Mouse (Mus musculus) neural tube, embryonic 15.5 days (tissue): Measurements from ENCODE around the gene Bhlhe40. TPM values are rescaled to one million over a fixed set of nuclear protein-coding genes. Genes with fewer than 3 reads are reported as not detected.

ENCODE experiments used
- ATAC-seq: fragments of 200-750 bp; cut with Nextera tagmentation; 2 replicates; pipeline ENCODE4 v1.8.0; 2017; ENCODE audit warnings: mild to moderate bottlenecking, moderate TSS enrichment, moderate library complexity; ENCODE audit not compliant: low FRiP score
- H3K27ac ChIP-seq: fragments of 300-500 bp; sonication (generic); replicated peaks from 2 replicates; pipeline ENCODE4 v1.5.1; 2015; ENCODE audit warnings: mild to moderate bottlenecking, inconsistent platforms
- H3K27me3 ChIP-seq: fragments of 300-500 bp; sonication (generic); replicated peaks from 2 replicates; pipeline ENCODE4 v1.6.1; 2015; ENCODE audit warnings: inconsistent platforms
- H3K36me3 ChIP-seq: fragments of 300-500 bp; sonication (generic); 2 replicates; pipeline ENCODE4 v1.6.1; 2015; ENCODE audit warnings: inconsistent platforms
- H3K4me1 ChIP-seq: fragments of 300-500 bp; sonication (generic); 2 replicates; pipeline ENCODE4 v1.6.1; 2015; ENCODE audit warnings: inconsistent platforms
- H3K4me2 ChIP-seq: fragments of 300-500 bp; sonication (generic); 2 replicates; pipeline ENCODE4 v1.6.1; 2015; ENCODE audit warnings: inconsistent platforms, mild to moderate bottlenecking, moderate library complexity
- H3K4me3 ChIP-seq: fragments of 300-500 bp; sonication (generic); replicated peaks from 2 replicates; pipeline ENCODE4 v1.5.1; 2015; ENCODE audit warnings: mild to moderate bottlenecking, inconsistent platforms
- H3K9ac ChIP-seq: fragments of 300-500 bp; sonication (generic); replicated peaks from 2 replicates; pipeline ENCODE4 v1.6.1; 2015; ENCODE audit warnings: mild to moderate bottlenecking, inconsistent platforms
- H3K9me3 ChIP-seq: fragments of 300-500 bp; sonication (generic); replicated peaks from 2 replicates; pipeline ENCODE4 v1.6.1; 2016; ENCODE audit warnings: inconsistent platforms
- WGBS: fragments of 180-500 bp; shearing (Covaris S2); methylation state at CpG from one replicate; pipeline ENCODE4 v1.1.7; 2015; ENCODE audit warnings: mixed read lengths; 5-methylcytosine and 5-hydroxymethylcytosine counted together
- polyA plus RNA-seq: library from polyadenylated mRNA; unstranded; fragments of >200 nt; fragmentation: Nextera tagmentation; extraction: Ambion mirVana; gene quantifications from 2 replicates; pipeline ENCODE4 v1.2.1, GENCODE M21; 2015

Bhlhe40 gene
- polyA plus RNA-seq, 1 experiment from 2014 or later = 5.3 TPM

DNA sequence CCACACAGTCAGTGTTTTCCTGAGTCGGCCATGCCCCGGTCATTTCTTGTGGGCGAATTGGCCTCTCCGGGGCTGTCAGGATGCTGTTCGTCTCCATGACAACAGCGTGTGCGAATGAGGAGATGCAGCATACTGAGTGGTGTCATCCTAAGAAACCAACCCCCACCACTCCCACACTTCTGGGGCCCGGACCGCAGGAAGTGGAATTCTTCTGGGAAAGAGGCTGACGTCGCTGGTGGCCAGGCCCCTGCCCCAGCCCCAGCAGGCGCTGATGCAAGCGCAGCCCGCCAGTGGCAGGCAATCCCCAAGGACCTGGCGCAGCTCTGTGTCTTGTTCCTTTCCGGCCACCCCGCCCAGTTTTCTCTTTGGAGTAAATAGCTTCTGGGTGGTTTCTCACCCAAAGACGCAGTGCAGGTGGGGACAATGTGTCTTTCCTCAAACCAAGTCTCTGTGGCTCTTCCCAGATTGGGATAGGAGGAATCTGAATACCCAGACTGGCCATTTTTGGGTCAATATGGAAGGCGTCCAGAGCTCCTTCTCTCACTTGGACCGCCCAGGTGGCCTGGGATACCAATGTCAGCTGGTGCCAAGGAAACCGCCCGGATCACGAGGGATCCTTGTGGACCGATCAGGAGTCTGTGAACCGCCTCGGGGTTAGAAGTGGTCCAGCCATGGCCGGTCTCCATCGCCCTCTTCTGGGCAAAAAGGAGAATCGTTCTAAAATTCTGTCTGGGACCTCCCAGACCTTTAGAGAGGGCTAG lies 49.2 kb downstream of the Bhlhe40 start:
- no peaks in the 10 kb centered on the region for H3K36me3 ChIP-seq
- peak overlapping the region; percentile 99 for H3K4me2 ChIP-seq
- 1% methylated on average over 29 of the region's 29 CpGs for WGBS
- peak; percentile 95 for ATAC-seq
- H3K27ac ChIP-seq = peak overlapping the region; percentile 79
- H3K4me3 ChIP-seq = peak overlapping the region; percentile 50
- H3K9ac ChIP-seq = peak overlapping the region; percentile 59
- peaks cover 15% of the 10 kb centered on the region for H3K4me1 ChIP-seq
- H3K27me3 ChIP-seq = peaks cover 4% of the 10 kb centered on the region; the same call in 1 of the 2 replicates
- no peaks in the 10 kb centered on the region for H3K9me3 ChIP-seq

DNA sequence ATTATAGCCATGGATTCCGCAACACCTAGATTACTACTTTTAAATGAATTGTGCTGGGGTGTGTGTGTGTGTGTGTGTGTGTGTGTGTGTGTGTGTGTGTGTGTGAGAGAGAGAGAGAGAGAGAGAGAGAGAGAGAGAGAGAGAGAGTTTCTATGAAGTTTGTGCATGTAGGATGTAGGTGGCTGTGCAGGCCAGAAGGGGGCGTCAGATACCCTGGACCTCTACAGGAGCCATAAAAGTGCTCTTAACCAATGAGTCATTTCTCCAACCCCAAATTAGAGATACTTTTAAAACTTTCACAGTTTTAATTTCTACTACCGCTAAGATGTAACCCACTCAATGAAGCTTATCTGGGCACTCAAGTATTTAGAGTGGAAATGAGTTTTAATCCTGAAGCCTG lies 50.2 kb downstream of the Bhlhe40 start:
- Histone ChIP-seq H3K9ac (no peak overlapping the region), H3K4me2 (no peak overlapping the region), H3K27me3 (peaks cover 4% of the 10 kb centered on the region; the same call in 1 of the 2 replicates), H3K27ac (no peak overlapping the region), H3K36me3 (no peaks in the 10 kb centered on the region), H3K4me3 (no peak overlapping the region), H3K4me1 (peaks cover 15% of the 10 kb centered on the region), H3K9me3 (no peaks in the 10 kb centered on the region)
- WGBS = 79% methylated on average over 3 of the region's 3 CpGs
- no peak for ATAC-seq

DNA sequence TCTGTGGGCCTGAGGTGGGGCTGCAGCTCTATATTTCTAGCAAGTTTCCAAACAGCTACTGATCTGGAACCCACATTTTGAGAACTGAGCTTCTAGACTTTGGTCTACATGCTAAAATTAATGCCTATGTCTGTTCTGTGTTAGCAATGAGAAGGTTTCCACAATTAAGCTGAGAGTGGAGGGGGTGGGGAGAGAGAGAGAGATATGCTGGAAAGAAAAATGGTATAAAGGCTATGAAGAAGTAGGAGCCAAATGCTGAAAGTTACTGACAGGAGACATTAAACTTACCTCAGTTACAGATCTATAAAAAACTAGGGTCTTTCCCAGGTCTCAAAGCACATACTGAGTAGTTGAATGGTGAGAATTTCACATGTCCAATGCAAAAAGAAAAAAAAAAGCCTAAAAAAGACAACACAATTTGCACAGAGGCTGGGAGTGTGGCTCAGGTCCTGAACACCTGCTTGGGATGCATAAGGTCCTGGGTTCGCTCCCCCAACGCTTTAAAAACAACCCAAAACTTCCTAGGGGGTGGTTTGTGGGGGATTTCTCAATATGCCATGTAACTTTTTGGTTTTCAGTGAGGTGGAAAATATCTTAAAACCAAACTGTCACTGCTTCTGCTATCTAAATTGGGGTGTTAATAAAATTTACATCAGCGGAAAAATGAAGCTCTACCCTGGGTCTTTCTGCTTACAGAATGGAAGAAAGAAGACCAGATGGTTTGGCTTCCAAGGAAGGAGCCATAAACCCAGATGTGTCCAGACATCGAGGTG lies 50.9 kb downstream of the Bhlhe40 start:
- Histone ChIP-seq H3K9me3 (no peaks in the 10 kb centered on the region), H3K9ac (no peak overlapping the region), H3K4me1 (peaks cover 15% of the 10 kb centered on the region), H3K36me3 (no peaks in the 10 kb centered on the region), H3K27ac (no peak overlapping the region), H3K4me2 (no peak overlapping the region), H3K27me3 (peaks cover 4% of the 10 kb centered on the region; the same call in 1 of the 2 replicates), H3K4me3 (no peak overlapping the region)
- 74% methylated on average over 4 of the region's 4 CpGs for WGBS
- ATAC-seq = no peak

GRCm38 (mm10) chr6:108712148-108712547 lies 51.7 kb downstream of the Bhlhe40 start:
- Histone ChIP-seq H3K36me3 (no peaks in the 10 kb centered on the region), H3K4me1 (peaks cover 15% of the 10 kb centered on the region), H3K27me3 (0 out of 2 replicates have a peak, but pooled peaks cover 1% of the 10 kb centered on the region), H3K9ac (no peak overlapping the region), H3K4me3 (no peak overlapping the region), H3K27ac (no peak overlapping the region), H3K4me2 (no peak overlapping the region), H3K9me3 (no peaks in the 10 kb centered on the region)
- no peak for ATAC-seq

GRCm38 (mm10) chr6:108713175-108713974 lies 52.9 kb downstream of the Bhlhe40 start:
- no peaks in the 10 kb centered on the region for H3K9me3 ChIP-seq
- ATAC-seq = no peak
- H3K4me2 ChIP-seq = no peak overlapping the region
- H3K4me1 ChIP-seq = peaks cover 15% of the 10 kb centered on the region
- H3K9ac ChIP-seq = no peak overlapping the region
- WGBS = 69% methylated on average over 7 of the region's 7 CpGs
- no peaks in the 10 kb centered on the region for H3K36me3 ChIP-seq
- no peak overlapping the region for H3K27ac ChIP-seq
- H3K27me3 ChIP-seq = no peaks in the 10 kb centered on the region
- no peak overlapping the region for H3K4me3 ChIP-seq

Other genes starting within 250 kb of the Bhlhe40 start
- gene Arl8b, start 122.5 kb downstream of the Bhlhe40 start, polyA plus RNA-seq = 112 and 117 TPM in 2 replicates
- gene Edem1, start 168.0 kb downstream of the Bhlhe40 start, polyA plus RNA-seq = 5.3 and 11.6 TPM in 2 replicates